Mouse (Mus musculus): ENCODE results near the gene Kat14. TPM values are rescaled to one million over a fixed set of nuclear protein-coding genes. Genes with fewer than 3 reads are reported as not detected.

The Kat14 gene
- total RNA-seq, 4 experiments from 2014 or later, result 32.0 to 33.9 (median 32.8) TPM

DNA sequence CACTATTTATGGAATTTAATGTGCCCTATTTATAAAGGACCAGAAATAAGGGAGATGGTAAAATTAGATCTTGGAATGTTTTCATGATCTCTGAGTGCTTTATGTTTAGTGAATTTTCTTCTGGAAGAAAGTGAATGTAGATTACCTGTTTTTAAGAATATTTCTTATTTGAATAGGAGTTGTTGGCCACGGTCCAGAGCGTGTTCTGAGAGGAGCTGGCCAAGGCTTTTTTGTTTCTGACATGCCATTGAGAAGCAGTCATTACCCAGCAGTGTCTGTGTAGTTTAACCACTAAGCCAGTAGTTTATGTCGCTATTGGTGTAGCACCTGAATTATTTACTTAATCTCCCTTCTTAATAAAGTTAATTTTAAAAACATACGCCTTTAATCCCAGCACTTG, 13.0 kb downstream of the Kat14 start:
- DNase-seq (ENCODE audit: low spot score in 2 of 2), result no peak

GRCm38 (mm10) chr2:144382624-144383138, 13.9 kb downstream of the Kat14 start:
- no peak for DNase-seq (ENCODE audit: low spot score in 2 of 2)

GRCm38 (mm10) chr2:144386296-144386695, 17.5 kb downstream of the Kat14 start:
- DNase-seq (ENCODE audit: low spot score in 2 of 2), result no peak

GRCm38 (mm10) chr2:144388416-144388815, 19.6 kb downstream of the Kat14 start:
- DNase-seq (ENCODE audit: low spot score in 2 of 2), result no peak

DNA sequence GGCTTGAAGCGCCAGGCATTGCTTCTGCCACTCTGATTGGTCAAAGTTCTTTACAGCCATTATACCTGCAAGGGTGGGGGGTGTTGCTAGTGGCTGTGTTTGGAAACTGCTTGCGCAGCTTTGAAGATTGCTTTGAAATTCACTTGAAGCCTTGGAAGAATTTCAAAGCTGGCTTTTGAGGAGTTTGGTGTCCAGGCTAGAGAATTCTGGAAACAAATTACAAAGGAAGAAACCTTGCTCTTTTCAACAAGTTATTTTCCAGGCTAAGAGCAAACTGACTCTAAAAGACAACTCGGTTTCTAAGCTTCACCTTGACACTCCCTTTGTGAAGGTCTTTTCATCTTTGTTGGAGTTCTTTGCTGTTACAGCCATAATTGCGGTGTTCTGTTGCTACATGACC, 30.7 kb downstream of the Kat14 start:
- DNase-seq (ENCODE audit: low spot score in 2 of 2), result no peak

- DNase-seq (ENCODE audit: low spot score in 2 of 2), result no peak
These were observed 31.9 kb downstream of the Kat14 start for GRCm38 (mm10) chr2:144400659-144401058.

- no peak for DNase-seq (ENCODE audit: low spot score in 2 of 2)
These were observed 40.3 kb downstream of the Kat14 start for GRCm38 (mm10) chr2:144409037-144409436.

- DNase-seq (ENCODE audit: low spot score in 2 of 2), result peak; percentile 52 to 54
These were observed 41.8 kb downstream of the Kat14 start for GRCm38 (mm10) chr2:144410603-144411002.

- DNase-seq (ENCODE audit: low spot score in 2 of 2), result peak in 1 of 2 experiments; percentile 28
These were observed 45.9 kb downstream of the Kat14 start for GRCm38 (mm10) chr2:144414646-144415045.

GRCm38 (mm10) chr2:144416859-144417258, 48.1 kb downstream of the Kat14 start:
- DNase-seq (ENCODE audit: low spot score in 2 of 2), result no peak

DNA sequence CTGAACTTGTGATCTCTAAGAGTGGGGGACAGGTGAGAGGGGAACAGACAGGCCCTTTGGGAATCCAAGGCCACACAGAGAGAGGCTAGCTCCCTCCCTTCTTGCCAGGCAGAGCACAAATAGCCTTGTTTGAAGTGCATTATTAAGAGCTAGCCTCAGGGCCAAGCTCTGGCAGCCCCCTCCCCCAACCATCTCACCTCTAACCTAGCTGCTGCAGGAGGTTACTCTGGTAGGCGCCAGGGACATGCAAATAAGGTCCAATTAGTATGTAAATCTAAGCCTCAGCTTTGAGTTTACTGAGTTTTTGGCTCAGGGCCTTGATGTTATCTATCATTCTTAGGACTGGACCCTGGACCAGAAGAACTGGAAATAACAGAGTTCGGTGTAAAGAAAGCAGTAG, 49.3 kb downstream of the Kat14 start:
- no peak for DNase-seq (ENCODE audit: low spot score in 2 of 2)

GRCm38 (mm10) chr2:144422094-144422675, 53.4 kb downstream of the Kat14 start:
- DNase-seq (ENCODE audit: low spot score in 2 of 2), result no peak

DNA sequence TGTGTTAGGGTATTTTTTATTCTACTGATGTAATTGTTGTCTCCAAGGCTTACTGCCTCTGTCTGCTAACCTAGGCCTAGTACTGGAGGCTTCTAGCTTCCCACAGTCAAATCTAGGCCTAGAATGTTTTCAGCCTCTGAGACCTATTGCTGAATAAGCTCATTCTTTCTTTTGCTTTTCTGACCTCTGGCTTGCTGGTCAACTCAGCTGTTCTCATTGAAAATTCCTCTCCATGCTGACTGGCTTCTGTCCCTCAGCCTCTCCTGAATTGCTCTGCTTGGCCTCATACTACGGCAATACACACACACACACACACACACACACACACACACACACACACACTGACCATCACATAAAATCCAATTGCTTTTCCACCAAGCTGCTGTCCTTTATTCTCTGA, 57.0 kb downstream of the Kat14 start:
- DNase-seq (ENCODE audit: low spot score in 2 of 2), result no peak

GRCm38 (mm10) chr2:144427852-144428251, 59.1 kb downstream of the Kat14 start:
- no peak for DNase-seq (ENCODE audit: low spot score in 2 of 2)

DNA sequence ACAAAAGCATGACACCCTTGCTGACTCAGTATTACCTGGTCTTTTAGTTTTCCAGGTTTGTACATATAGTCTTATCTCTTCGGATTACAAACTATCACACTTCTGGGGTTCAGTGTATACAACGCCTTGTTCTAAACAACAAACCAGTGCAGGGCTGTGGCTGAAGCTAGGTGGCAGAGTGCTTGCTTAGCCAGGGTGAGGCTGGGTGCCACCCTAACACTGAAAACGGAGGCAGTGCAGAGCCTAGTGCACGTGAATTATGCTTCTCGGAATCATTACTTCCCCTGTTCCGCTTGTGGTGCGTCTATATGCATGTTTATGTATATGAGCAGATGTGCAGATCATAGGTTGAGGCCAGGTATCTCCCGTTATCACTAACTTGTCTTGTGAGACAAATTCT, 59.9 kb downstream of the Kat14 start:
- DNase-seq (ENCODE audit: low spot score in 2 of 2), result no peak

- no peak for DNase-seq (ENCODE audit: low spot score in 2 of 2)
These were observed 60.4 kb downstream of the Kat14 start for GRCm38 (mm10) chr2:144429171-144429570.

DNA sequence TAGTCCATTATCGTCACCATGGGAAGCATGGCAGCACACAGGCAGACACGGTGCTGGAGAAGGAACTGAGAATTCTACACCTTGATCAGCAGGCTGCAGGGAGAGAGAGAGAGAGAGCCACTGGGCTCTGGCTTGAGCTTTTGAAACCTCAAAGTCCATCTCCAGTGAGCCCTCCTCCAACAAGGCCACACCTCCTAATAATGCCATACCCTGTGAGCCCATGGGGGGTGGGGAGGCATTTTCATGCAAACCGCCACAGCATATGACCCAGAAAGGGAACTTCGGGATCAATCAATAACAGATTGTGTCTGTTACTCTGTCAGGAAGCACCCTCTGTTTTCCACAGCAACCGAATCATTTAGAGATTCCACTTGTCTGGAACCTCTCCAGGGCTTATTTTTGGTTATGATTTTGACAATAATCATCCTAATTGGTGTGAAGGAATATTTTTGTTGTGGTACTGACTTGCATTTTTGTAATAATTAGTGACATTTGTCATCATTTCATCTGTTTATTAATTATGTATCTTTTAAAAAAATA, 62.6 kb downstream of the Kat14 start:
- no peak for DNase-seq (ENCODE audit: low spot score in 2 of 2)

DNA sequence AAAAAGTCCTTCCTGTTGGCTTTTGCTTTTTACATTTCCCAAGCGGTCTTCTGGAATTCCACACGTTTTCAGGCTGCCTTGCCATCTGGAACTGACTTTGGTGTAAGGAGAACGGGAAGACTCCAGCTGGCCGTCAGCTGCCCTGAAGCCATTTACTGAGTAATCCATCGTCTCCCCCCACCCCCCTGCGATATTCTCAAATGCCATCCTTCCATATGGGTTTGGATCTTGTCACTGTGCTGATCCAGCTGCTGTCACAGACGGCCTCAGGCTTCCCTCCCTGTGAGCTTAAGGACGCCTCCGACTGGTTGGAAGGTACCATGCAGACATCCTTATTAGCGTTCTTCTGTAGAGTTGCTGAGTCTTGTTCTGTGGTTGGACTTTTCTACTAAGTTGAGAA, 66.9 kb downstream of the Kat14 start:
- DNase-seq (ENCODE audit: low spot score in 2 of 2), result peak; percentile 42 to 59

- no peak for DNase-seq (ENCODE audit: low spot score in 2 of 2)
These were observed 69.6 kb downstream of the Kat14 start for GRCm38 (mm10) chr2:144438424-144438823.

DNA sequence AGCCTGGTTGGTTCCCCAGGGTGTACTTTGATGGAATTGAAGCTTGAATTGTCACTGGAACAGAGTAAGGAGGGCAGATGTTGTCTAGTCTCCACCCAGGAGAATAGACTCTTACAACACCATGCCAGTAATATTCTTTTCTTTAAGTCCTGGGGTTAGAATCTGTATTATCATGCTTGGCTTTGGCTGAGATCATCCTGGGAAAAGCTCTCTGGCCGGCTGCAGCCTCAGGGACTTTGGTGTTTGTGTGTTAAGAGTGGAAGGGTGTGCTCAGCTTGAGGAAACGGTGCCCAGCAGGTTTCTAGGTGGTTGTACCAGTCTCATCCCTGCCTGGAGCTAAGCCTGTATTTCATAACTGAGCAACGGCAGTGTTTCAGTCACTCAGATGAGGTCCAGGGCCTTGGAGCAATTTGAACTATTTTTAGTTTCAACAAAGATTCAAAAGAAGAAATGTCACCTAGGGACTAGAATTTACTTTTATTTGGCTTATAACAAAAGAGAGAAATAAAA, 70.5 kb downstream of the Kat14 start:
- no peak for DNase-seq (ENCODE audit: low spot score in 2 of 2)

DNA sequence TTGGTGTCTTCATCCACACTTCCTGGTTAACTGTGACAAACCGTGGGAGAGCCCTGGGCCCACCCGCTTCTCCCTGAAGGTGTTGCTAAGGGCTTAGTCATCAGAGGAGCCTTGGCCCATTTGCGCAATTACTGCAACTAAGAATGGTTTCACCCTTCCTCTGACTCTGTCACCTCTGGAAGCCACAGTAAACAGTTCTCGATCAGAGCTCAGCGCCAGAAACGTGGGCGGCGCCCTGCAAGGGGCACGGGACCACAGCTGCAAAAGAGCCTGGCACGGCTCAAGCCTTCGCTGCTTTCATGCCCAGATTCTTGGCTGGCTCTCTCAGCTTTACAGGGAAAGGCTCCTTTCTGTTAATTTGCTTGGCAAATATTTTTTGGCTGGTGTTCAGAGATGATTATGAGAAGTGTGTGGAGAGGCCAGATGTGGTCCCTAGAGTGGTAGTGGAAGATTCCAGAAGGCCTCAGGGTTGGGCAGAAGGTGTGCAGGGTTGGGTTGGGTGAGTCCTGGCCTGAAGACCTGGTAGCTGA, 72.7 kb downstream of the Kat14 start:
- DNase-seq (ENCODE audit: low spot score in 2 of 2), result peak in 1 of 2 experiments; percentile 13

GRCm38 (mm10) chr2:144446360-144446999, 77.7 kb downstream of the Kat14 start:
- no peak for DNase-seq (ENCODE audit: low spot score in 2 of 2)

All from layer of hippocampus, adult 8-10 months (tissue).